Mouse (Mus musculus) liver, postnatal 0 days (tissue): ENCODE results near the gene Prl4a1.

Source experiments
- CTCF ChIP-seq: sonication (generic); IDR thresholded peaks from 2 replicates; pipeline ENCODE4 v1.5.1; 2016; ENCODE audit warnings: antibody characterized with exemption, low read depth
- EP300 ChIP-seq: IDR thresholded peaks from 2 replicates; pipeline ENCODE4 v1.6.1; 2016; ENCODE audit warnings: antibody characterized with exemption, low read depth, mild to moderate bottlenecking

DNA sequence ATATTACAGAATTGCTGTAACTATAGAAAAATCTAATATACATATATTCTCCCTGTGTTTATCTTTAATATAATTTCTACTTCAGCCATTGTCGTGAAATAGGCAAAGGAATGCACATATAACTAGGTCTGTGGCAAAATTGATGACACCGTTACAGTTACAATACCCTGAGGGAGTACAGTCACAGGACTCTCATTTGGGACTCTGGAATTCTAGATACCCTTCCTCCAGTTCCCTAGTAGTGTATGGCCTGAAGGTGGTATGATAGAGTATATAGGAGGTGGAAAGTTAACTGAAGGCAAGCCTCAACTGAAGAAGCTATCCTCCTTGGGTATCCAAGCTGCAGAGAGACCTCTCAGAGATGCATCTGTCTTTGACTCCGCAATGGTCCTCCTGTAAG lies at the start of gene Prl4a1:
- TF ChIP-seq CTCF: no peak
- no peak for TF ChIP-seq EP300
